Mouse (Mus musculus): Measurements from ENCODE around the gene Arhgap44. TPM values are rescaled to one million over a fixed set of nuclear protein-coding genes. Genes with fewer than 3 reads are reported as not detected.

The Arhgap44 gene
- polyA plus RNA-seq, 1 experiment from 2014 or later: 5.9 TPM

DNA sequence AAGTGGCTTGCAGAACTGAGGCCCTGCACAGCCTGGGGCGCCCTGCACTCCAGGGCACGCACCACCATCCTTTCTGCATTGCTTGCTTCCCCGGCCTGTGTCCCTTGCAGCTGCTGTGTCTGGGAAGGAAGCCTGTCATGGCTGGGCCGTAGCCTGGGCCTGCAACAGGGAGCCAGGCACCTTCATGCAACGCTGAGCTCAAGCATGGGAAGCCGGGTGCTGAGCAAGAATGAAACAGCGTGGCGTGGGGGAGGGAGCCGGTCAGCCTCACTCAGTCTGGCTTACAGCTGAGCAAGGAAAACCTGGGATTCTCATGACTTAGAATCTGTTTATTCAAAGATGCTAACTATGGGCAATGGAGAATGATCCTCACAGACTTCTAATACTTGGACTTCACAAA lies 36.2 kb downstream of the Arhgap44 start:
- Histone ChIP-seq H3K4me3 (ENCODE audit: low read depth, low read length) (no peak overlapping the region), H3K9ac (ENCODE audit: low read length) (no peak overlapping the region), H3K36me3 (ENCODE audit: control insufficient read depth, insufficient read depth, low read length) (no peaks in the 10 kb centered on the region), H3K9me3 (ENCODE audit: control insufficient read depth, low read length) (no peaks in the 10 kb centered on the region), H3K27ac (ENCODE audit: low read depth, low read length) (no peak overlapping the region), H3K27me3 (ENCODE audit: control insufficient read depth, insufficient read depth, low read length) (no peaks in the 10 kb centered on the region), H3K4me2 (ENCODE audit: low read depth) (no peak overlapping the region), H3K4me1 (ENCODE audit: control insufficient read depth, insufficient read depth, low read length) (peaks cover 3% of the 10 kb centered on the region; the same call in 1 of the 2 replicates)
- ATAC-seq (ENCODE audit: insufficient read depth, low FRiP score, low TSS enrichment) (no peak), DNase-seq (ENCODE audit: low spot score) (no peak)
- 76% methylated on average over 9 of the region's 9 CpGs for WGBS

- H3K36me3 ChIP-seq (ENCODE audit: control insufficient read depth, insufficient read depth, low read length): no peaks in the 10 kb centered on the region
- no peak overlapping the region for H3K4me3 ChIP-seq (ENCODE audit: low read depth, low read length)
- DNase-seq (ENCODE audit: low spot score) (peak; percentile 26), ATAC-seq (ENCODE audit: insufficient read depth, low FRiP score, low TSS enrichment) (peak; percentile 83; the same call in 1 of the 2 replicates)
- H3K27me3 ChIP-seq (ENCODE audit: control insufficient read depth, insufficient read depth, low read length): no peaks in the 10 kb centered on the region
- no peaks in the 10 kb centered on the region for H3K9me3 ChIP-seq (ENCODE audit: control insufficient read depth, low read length)
- WGBS: 69% methylated on average over 8 of the region's 8 CpGs
- no peak overlapping the region for H3K9ac ChIP-seq (ENCODE audit: low read length)
- H3K4me2 ChIP-seq (ENCODE audit: low read depth): no peak overlapping the region
- no peak overlapping the region for H3K27ac ChIP-seq (ENCODE audit: low read depth, low read length)
- peaks cover 3% of the 10 kb centered on the region; the same call in 1 of the 2 replicates for H3K4me1 ChIP-seq (ENCODE audit: control insufficient read depth, insufficient read depth, low read length)
Observed at GRCm38 (mm10) chr11:65124913-65125418, 37.8 kb downstream of the Arhgap44 start.

DNA sequence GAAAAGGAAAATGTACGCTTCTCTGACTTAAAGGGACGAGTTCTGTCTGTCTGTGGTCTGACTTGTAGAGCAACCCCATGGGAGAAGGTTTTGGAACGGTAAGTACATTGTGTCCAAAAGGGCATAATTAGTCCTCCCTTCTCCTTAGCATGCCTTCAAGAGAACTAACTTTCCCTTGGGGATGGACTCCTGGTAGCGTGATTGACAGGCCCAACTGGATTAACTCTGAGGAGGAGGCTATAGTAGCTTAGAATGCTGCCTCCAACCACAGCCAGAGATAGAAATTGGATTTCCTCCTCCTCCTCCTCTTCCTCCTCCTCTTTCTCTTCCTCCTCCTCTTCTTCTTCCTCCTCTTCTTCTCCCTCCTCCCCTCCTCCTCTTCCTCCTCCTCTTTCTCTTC lies 42.5 kb downstream of the Arhgap44 start:
- Histone ChIP-seq H3K9ac (ENCODE audit: low read length) (no peak overlapping the region), H3K4me1 (ENCODE audit: control insufficient read depth, insufficient read depth, low read length) (peaks cover under 1% of the 10 kb centered on the region; the same call in 1 of the 2 replicates), H3K27me3 (ENCODE audit: control insufficient read depth, insufficient read depth, low read length) (no peaks in the 10 kb centered on the region), H3K9me3 (ENCODE audit: control insufficient read depth, low read length) (no peaks in the 10 kb centered on the region), H3K27ac (ENCODE audit: low read depth, low read length) (no peak overlapping the region), H3K36me3 (ENCODE audit: control insufficient read depth, insufficient read depth, low read length) (no peaks in the 10 kb centered on the region), H3K4me3 (ENCODE audit: low read depth, low read length) (no peak overlapping the region), H3K4me2 (ENCODE audit: low read depth) (no peak overlapping the region)
- ATAC-seq (ENCODE audit: insufficient read depth, low FRiP score, low TSS enrichment) (no peak), DNase-seq (ENCODE audit: low spot score) (no peak)
- 85% methylated on average over 4 of the region's 4 CpGs for WGBS

DNA sequence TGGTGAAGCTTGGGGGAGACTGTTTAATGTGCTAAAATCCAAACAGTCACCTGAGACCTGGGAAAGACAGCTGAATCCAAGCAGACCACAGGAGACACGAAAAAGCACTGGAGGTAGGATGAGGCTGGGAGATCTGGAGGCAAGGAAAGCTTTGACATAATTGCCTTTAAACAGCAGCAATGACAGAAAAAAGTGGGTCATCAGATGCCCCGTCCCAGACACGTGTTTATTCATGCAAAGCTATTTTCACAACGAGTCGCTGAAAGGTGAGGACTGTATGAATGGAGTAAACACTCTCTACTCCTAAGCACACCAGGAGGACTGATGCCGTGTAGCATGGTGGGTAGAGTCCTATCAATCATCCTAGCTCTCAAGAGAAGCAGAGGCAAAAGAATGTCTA lies 47.0 kb downstream of the Arhgap44 start:
- Histone ChIP-seq H3K4me1 (ENCODE audit: control insufficient read depth, insufficient read depth, low read length) (0 out of 2 replicates have a peak, but pooled peaks cover 8% of the 10 kb centered on the region), H3K9me3 (ENCODE audit: control insufficient read depth, low read length) (no peaks in the 10 kb centered on the region), H3K27ac (ENCODE audit: low read depth, low read length) (no peak overlapping the region), H3K4me3 (ENCODE audit: low read depth, low read length) (no peak overlapping the region), H3K4me2 (ENCODE audit: low read depth) (no peak overlapping the region), H3K36me3 (ENCODE audit: control insufficient read depth, insufficient read depth, low read length) (no peaks in the 10 kb centered on the region), H3K9ac (ENCODE audit: low read length) (no peak overlapping the region), H3K27me3 (ENCODE audit: control insufficient read depth, insufficient read depth, low read length) (no peaks in the 10 kb centered on the region)
- DNase-seq (ENCODE audit: low spot score) (no peak), ATAC-seq (ENCODE audit: insufficient read depth, low FRiP score, low TSS enrichment) (no peak)
- WGBS: 93% methylated on average over 6 of the region's 6 CpGs

DNA sequence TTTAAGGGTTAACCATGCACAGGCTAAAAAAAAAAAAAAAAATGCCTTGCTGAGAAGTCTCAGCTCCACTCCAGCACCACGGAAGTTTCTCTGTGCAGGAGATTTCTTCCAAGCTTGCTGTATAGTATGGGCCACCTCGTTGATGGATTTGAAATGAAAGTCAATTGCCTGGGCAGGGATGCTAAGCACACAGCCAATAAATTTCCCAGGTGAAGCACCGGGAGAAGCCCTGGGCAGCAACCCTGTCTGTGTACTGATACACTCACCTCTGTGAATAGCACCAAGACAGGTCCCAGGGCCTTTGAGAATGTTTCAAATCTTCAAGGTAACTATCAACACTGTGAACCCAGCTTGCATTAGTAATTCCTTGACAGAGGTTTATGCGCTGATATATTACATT lies 50.7 kb downstream of the Arhgap44 start:
- 60% methylated on average over 4 of the region's 4 CpGs for WGBS
- Histone ChIP-seq H3K36me3 (ENCODE audit: control insufficient read depth, insufficient read depth, low read length) (no peaks in the 10 kb centered on the region), H3K9ac (ENCODE audit: low read length) (no peak overlapping the region), H3K9me3 (ENCODE audit: control insufficient read depth, low read length) (no peaks in the 10 kb centered on the region), H3K4me2 (ENCODE audit: low read depth) (no peak overlapping the region), H3K27ac (ENCODE audit: low read depth, low read length) (no peak overlapping the region), H3K4me1 (ENCODE audit: control insufficient read depth, insufficient read depth, low read length) (0 out of 2 replicates have a peak, but pooled peaks cover 8% of the 10 kb centered on the region), H3K4me3 (ENCODE audit: low read depth, low read length) (no peak overlapping the region), H3K27me3 (ENCODE audit: control insufficient read depth, insufficient read depth, low read length) (no peaks in the 10 kb centered on the region)
- DNase-seq (ENCODE audit: low spot score): no peak
- ATAC-seq (ENCODE audit: insufficient read depth, low FRiP score, low TSS enrichment): no peak

GRCm38 (mm10) chr11:65111651-65112050 lies 51.1 kb downstream of the Arhgap44 start:
- no peak for ATAC-seq (ENCODE audit: insufficient read depth, low FRiP score, low TSS enrichment)

GRCm38 (mm10) chr11:65110058-65110457 lies 52.7 kb downstream of the Arhgap44 start:
- DNase-seq (ENCODE audit: low spot score): no peak
- Histone ChIP-seq H3K27me3 (ENCODE audit: control insufficient read depth, insufficient read depth, low read length) (no peaks in the 10 kb centered on the region), H3K36me3 (ENCODE audit: control insufficient read depth, insufficient read depth, low read length) (no peaks in the 10 kb centered on the region), H3K9ac (ENCODE audit: low read length) (no peak overlapping the region), H3K4me1 (ENCODE audit: control insufficient read depth, insufficient read depth, low read length) (0 out of 2 replicates have a peak, but pooled peaks cover 8% of the 10 kb centered on the region), H3K4me3 (ENCODE audit: low read depth, low read length) (no peak overlapping the region), H3K9me3 (ENCODE audit: control insufficient read depth, low read length) (no peaks in the 10 kb centered on the region), H3K4me2 (ENCODE audit: low read depth) (no peak overlapping the region), H3K27ac (ENCODE audit: low read depth, low read length) (no peak overlapping the region)
- WGBS: 52% methylated on average over 10 of the region's 10 CpGs
- ATAC-seq (ENCODE audit: insufficient read depth, low FRiP score, low TSS enrichment): no peak

More at GRCm38 (mm10) chr11:65111651-65112050, 51.1 kb downstream of the Arhgap44 start:
- H3K4me2 ChIP-seq (ENCODE audit: low read depth): no peak overlapping the region
- H3K27me3 ChIP-seq (ENCODE audit: control insufficient read depth, insufficient read depth, low read length): no peaks in the 10 kb centered on the region
- no peak for DNase-seq (ENCODE audit: low spot score)
- no peak overlapping the region for H3K27ac ChIP-seq (ENCODE audit: low read depth, low read length)
- H3K9me3 ChIP-seq (ENCODE audit: control insufficient read depth, low read length): no peaks in the 10 kb centered on the region
- no peak overlapping the region for H3K4me3 ChIP-seq (ENCODE audit: low read depth, low read length)
- no peak overlapping the region for H3K9ac ChIP-seq (ENCODE audit: low read length)
- 62% methylated on average over 5 of the region's 5 CpGs for WGBS
- no peaks in the 10 kb centered on the region for H3K36me3 ChIP-seq (ENCODE audit: control insufficient read depth, insufficient read depth, low read length)
- H3K4me1 ChIP-seq (ENCODE audit: control insufficient read depth, insufficient read depth, low read length): 0 out of 2 replicates have a peak, but pooled peaks cover 8% of the 10 kb centered on the region

DNA sequence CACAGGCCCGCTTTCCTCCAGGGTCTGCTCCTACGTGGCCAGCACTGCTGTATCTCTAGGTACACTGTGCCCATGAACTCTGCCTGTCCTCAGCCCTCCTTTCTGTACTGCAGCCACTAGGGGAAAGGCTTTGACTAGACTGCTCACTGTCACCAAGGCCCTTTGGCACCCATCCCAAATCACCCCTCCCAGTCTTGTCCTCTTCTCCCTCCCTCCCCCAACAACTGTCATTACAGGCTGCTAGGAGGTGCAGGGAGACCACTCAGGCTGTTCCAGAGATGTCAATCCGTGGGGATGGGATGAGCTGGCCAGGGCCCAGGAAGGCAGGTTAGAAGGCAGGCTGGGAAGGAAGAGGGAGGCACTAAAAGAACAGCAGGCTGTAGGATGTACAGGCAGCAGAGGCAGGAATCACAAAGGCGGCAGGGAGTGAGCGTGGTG lies 55.0 kb downstream of the Arhgap44 start:
- WGBS: 72% methylated on average over 5 of the region's 5 CpGs

GRCm38 (mm10) chr11:65107151-65107550 lies 55.6 kb downstream of the Arhgap44 start:
- no peak for DNase-seq (ENCODE audit: low spot score)
- Histone ChIP-seq H3K27ac (ENCODE audit: low read depth, low read length) (no peak overlapping the region), H3K27me3 (ENCODE audit: control insufficient read depth, insufficient read depth, low read length) (no peaks in the 10 kb centered on the region), H3K4me2 (ENCODE audit: low read depth) (no peak overlapping the region), H3K4me1 (ENCODE audit: control insufficient read depth, insufficient read depth, low read length) (0 out of 2 replicates have a peak, but pooled peaks cover 7% of the 10 kb centered on the region), H3K4me3 (ENCODE audit: low read depth, low read length) (no peak overlapping the region), H3K9me3 (ENCODE audit: control insufficient read depth, low read length) (no peaks in the 10 kb centered on the region), H3K9ac (ENCODE audit: low read length) (no peak overlapping the region), H3K36me3 (ENCODE audit: control insufficient read depth, insufficient read depth, low read length) (no peaks in the 10 kb centered on the region)
- no peak for ATAC-seq (ENCODE audit: insufficient read depth, low FRiP score, low TSS enrichment)
- WGBS: 63% methylated on average over 4 of the region's 4 CpGs

More for the DNA sequence above, 55.0 kb downstream of the Arhgap44 start:
- ATAC-seq (ENCODE audit: insufficient read depth, low FRiP score, low TSS enrichment) (no peak), DNase-seq (ENCODE audit: low spot score) (no peak)
- no peak overlapping the region for H3K4me3 ChIP-seq (ENCODE audit: low read depth, low read length)
- H3K9ac ChIP-seq (ENCODE audit: low read length): no peak overlapping the region
- H3K36me3 ChIP-seq (ENCODE audit: control insufficient read depth, insufficient read depth, low read length): no peaks in the 10 kb centered on the region
- H3K27ac ChIP-seq (ENCODE audit: low read depth, low read length): no peak overlapping the region
- H3K4me1 ChIP-seq (ENCODE audit: control insufficient read depth, insufficient read depth, low read length): 0 out of 2 replicates have a peak, but pooled peaks cover 8% of the 10 kb centered on the region
- no peaks in the 10 kb centered on the region for H3K9me3 ChIP-seq (ENCODE audit: control insufficient read depth, low read length)
- no peaks in the 10 kb centered on the region for H3K27me3 ChIP-seq (ENCODE audit: control insufficient read depth, insufficient read depth, low read length)
- H3K4me2 ChIP-seq (ENCODE audit: low read depth): no peak overlapping the region

Measured in neural tube, embryonic 11.5 days (tissue).